Mouse (Mus musculus) MEL (cell line): Measurements from ENCODE around the gene Rfc5. TPM values are rescaled to one million over a fixed set of nuclear protein-coding genes. Genes with fewer than 3 reads are reported as not detected.
"Not testable (repeated sequence)": the region's sequence is repeated elsewhere in the genome, so short reads cannot be mapped to it uniquely, and the experiment has no call there.

Experiments
- DNase-seq: peaks from one replicate; pipeline ENCODE4 v3.0.0; 2011; ENCODE audit warnings: low read depth, low spot score
- H3K27ac ChIP-seq: 2 replicates; pipeline ENCODE4 v1.5.1; 2012; ENCODE audit warnings: low read depth, mild to moderate bottlenecking, control low read depth, low read length, moderate library complexity; ENCODE audit not compliant: control insufficient read depth
- H3K27me3 ChIP-seq, 2 experiments: fragments of 150-350 bp in 1 of 2; sonication (generic) in 1 of 2; 2 replicates each; pipeline ENCODE4 v1.6.1; 2012; ENCODE audit warnings: low read length in 2 of 2, mild to moderate bottlenecking in 2 of 2, improper control_type of control experiment in 1 of 2, moderate library complexity in 1 of 2; ENCODE audit not compliant: insufficient read depth in 2 of 2, control insufficient read depth in 1 of 2
- H3K36me3 ChIP-seq, 2 experiments: 2 replicates each; pipeline ENCODE4 v1.6.1; 2012 to 2014; ENCODE audit warnings: low read length in 2 of 2, improper control_type of control experiment in 1 of 2, inconsistent platforms in 1 of 2, mild to moderate bottlenecking in 1 of 2; ENCODE audit not compliant: insufficient read depth in 2 of 2, control insufficient read depth in 1 of 2
- H3K4me1 ChIP-seq, 2 experiments: fragments of 150-350 bp in 1 of 2; sonication (generic) in 1 of 2; 2 replicates each; pipeline ENCODE4 v1.6.1; 2012; ENCODE audit warnings: low read length in 2 of 2, improper control_type of control experiment in 1 of 2, mild to moderate bottlenecking in 1 of 2; ENCODE audit not compliant: insufficient read depth in 2 of 2, control insufficient read depth in 1 of 2
- H3K4me3 ChIP-seq, 2 experiments: fragments of 150-350 bp in 1 of 2; sonication (generic) in 1 of 2; 2 replicates each; pipeline ENCODE4 v1.5.1; 2012; ENCODE audit warnings: low read depth in 2 of 2, low read length in 2 of 2, mild to moderate bottlenecking in 2 of 2, moderate library complexity in 2 of 2, control low read depth in 1 of 2, improper control_type of control experiment in 1 of 2; ENCODE audit not compliant: control insufficient read depth in 1 of 2, insufficient read depth in 1 of 2
- H3K79me2 ChIP-seq: 2 replicates; pipeline ENCODE4 v1.6.1; 2012; ENCODE audit warnings: mild to moderate bottlenecking, low read length, moderate library complexity; ENCODE audit not compliant: control insufficient read depth, poor library complexity, insufficient read depth
- H3K9ac ChIP-seq: 2 replicates; pipeline ENCODE4 v1.6.1; 2012; ENCODE audit warnings: low read depth, mild to moderate bottlenecking, control low read depth, low read length, moderate library complexity; ENCODE audit not compliant: control insufficient read depth, poor library complexity, severe bottlenecking
- H3K9me3 ChIP-seq: fragments of 150-350 bp; sonication (generic); replicated peaks from 2 replicates; pipeline ENCODE4 v1.6.1; 2012; ENCODE audit warnings: mild to moderate bottlenecking, low read length, improper control_type of control experiment, moderate library complexity; ENCODE audit not compliant: insufficient read depth
- CTCF ChIP-seq, 3 experiments: IDR thresholded peaks in 2 of 3; conservative IDR thresholded peaks in 1 of 3; 2 replicates each; pipeline ENCODE4 v1.5.1; 2011 to 2012; ENCODE audit warnings: low read length in 3 of 3, low read depth in 2 of 3, mild to moderate bottlenecking in 2 of 3, improper control_type of control experiment in 1 of 3, inconsistent platforms in 1 of 3, mixed read lengths in 1 of 3, moderate library complexity in 1 of 3; ENCODE audit not compliant: control insufficient read depth in 1 of 3, insufficient read depth in 1 of 3, poor library complexity in 1 of 3, severe bottlenecking in 1 of 3
- ETS1 ChIP-seq: IDR thresholded peaks from 2 replicates; pipeline ENCODE4 v1.6.1; 2012; ENCODE audit warnings: low read depth, mild to moderate bottlenecking, inconsistent platforms, low read length, improper control_type of control experiment, moderate library complexity
- HCFC1 ChIP-seq: IDR thresholded peaks from 2 replicates; pipeline ENCODE4 v1.6.1; 2012; ENCODE audit warnings: low read depth, mild to moderate bottlenecking, inconsistent platforms, low read length, improper control_type of control experiment, moderate library complexity
- JUND ChIP-seq: IDR thresholded peaks from 2 replicates; pipeline ENCODE4 v1.6.1; 2011; ENCODE audit warnings: low read depth, mild to moderate bottlenecking, improper control_type of control experiment, low read length
- KAT2A ChIP-seq: conservative IDR thresholded peaks from 2 replicates; pipeline ENCODE4 v1.6.1; 2012; ENCODE audit warnings: low read depth, low read length, improper control_type of control experiment, inconsistent platforms
- MAFK ChIP-seq: IDR thresholded peaks from 2 replicates; pipeline ENCODE4 v1.6.1; 2011; ENCODE audit warnings: low read depth, mild to moderate bottlenecking, low read length, improper control_type of control experiment, borderline replicate concordance
- MAX ChIP-seq: IDR thresholded peaks from 2 replicates; pipeline ENCODE4 v1.6.1; 2011; ENCODE audit warnings: low read length, improper control_type of control experiment
- MYB ChIP-seq: IDR thresholded peaks from 2 replicates; pipeline ENCODE4 v1.6.1; 2011; ENCODE audit warnings: mild to moderate bottlenecking, low read depth, low read length, improper control_type of control experiment
- MYC ChIP-seq: IDR thresholded peaks from 2 replicates; pipeline ENCODE4 v1.6.1; 2011; ENCODE audit warnings: low read depth, mild to moderate bottlenecking, low read length, improper control_type of control experiment, moderate library complexity
- POLR2A ChIP-seq, 2 experiments: IDR thresholded peaks; 2 replicates each; pipeline ENCODE4 v1.6.1; 2011 to 2012; ENCODE audit warnings: low read length in 2 of 2, mild to moderate bottlenecking in 2 of 2, control low read depth in 1 of 2, improper control_type of control experiment in 1 of 2, low read depth in 1 of 2, moderate library complexity in 1 of 2; ENCODE audit not compliant: control insufficient read depth in 1 of 2, insufficient read depth in 1 of 2, poor library complexity in 1 of 2
- POLR2AphosphoS2 ChIP-seq: IDR thresholded peaks from 2 replicates; pipeline ENCODE4 v1.6.1; 2011; ENCODE audit warnings: low read length, improper control_type of control experiment
- RAD21 ChIP-seq: IDR thresholded peaks from 2 replicates; pipeline ENCODE4 v1.6.1; 2011; ENCODE audit warnings: mild to moderate bottlenecking, low read depth, low read length, improper control_type of control experiment
- RCOR1 ChIP-seq: IDR thresholded peaks from 2 replicates; pipeline ENCODE4 v1.6.1; 2012; ENCODE audit warnings: low read depth, mild to moderate bottlenecking, inconsistent platforms, low read length, improper control_type of control experiment
- ZNF384 ChIP-seq: IDR thresholded peaks from 2 replicates; pipeline ENCODE4 v1.6.1; 2012; ENCODE audit warnings: low read depth, mild to moderate bottlenecking, inconsistent platforms, low read length, improper control_type of control experiment
- polyA plus RNA-seq, 2 experiments: library from polyadenylated mRNA; stranded (reverse) in 1 of 2; unstranded in 1 of 2; fragments of >175 nt in 1 of 2; fragments of >200 nt in 1 of 2; gene quantifications; 2 replicates each; pipeline versions ENCODE4 v1.2.1 to v1.2.4; 2012; ENCODE audit warnings: low replicate concordance in 2 of 2, low read depth in 1 of 2; ENCODE audit not compliant: insufficient read length in 2 of 2, insufficient read depth in 1 of 2, missing spikeins in 1 of 2
- total RNA-seq: library from RNA; depleted of rRNA; stranded (reverse); fragments of 300-350 nt; gene quantifications from 2 replicates; pipeline ENCODE4 v1.2.3, GENCODE M21; 2012

The Rfc5 gene
- total and polyA plus RNA-seq, 3 experiments = 98.9 to 158 TPM; not detected in 1

DNA sequence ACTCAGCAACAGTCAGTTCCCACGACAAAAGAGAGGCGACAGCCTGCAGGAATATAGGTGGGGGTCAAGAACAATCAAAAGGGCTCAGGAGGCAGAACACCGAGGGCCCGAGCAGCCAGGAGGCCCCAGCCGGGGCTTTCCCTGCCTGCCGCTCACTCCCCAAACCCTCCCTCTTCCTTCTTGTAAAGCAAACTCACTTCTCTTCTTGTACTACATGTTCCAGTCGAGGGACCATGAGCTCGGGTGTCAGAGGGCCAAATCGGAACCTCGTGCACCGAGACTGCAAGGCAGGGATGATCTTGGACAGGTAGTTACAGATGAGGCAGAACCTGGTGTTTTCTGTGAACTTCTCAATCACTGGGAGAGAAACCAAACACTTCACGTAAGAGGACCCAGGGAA lies 5.6 kb downstream of the Rfc5 start:
- peaks cover 5 to 14% of the 10 kb centered on the region in 2 experiments for H3K36me3 ChIP-seq
- TF ChIP-seq KAT2A (no peak), JUND (no peak), MYB (no peak), MAX (no peak), POLR2AphosphoS2 (no peak), POLR2A (IDR thresholded peaks at IDR 0.05; ENCODE audit: control insufficient read depth in 1 of 2, insufficient read depth in 1 of 2, low read depth in 1 of 2, low read length in 2 of 2, poor library complexity in 1 of 2) (no peak), MAFK (no peak), CTCF (IDR thresholded peaks at IDR 0.05 in 2 of 3, conservative IDR thresholded peaks at IDR 0.05 in 1 of 3; ENCODE audit: control insufficient read depth in 1 of 3, insufficient read depth in 1 of 3, low read depth in 2 of 3, low read length in 3 of 3, poor library complexity in 1 of 3, severe bottlenecking in 1 of 3) (no peak), MYC (no peak)
- DNase-seq = no peak

GRCm38 (mm10) chr5:117381785-117382184 lies 7.1 kb downstream of the Rfc5 start:
- Histone ChIP-seq H3K9ac (no peak overlapping the region), H3K27me3 (no peaks in the 10 kb centered on the region), H3K27ac (no peak overlapping the region), H3K9me3 (no peaks in the 10 kb centered on the region), H3K4me3 (no peak overlapping the region), H3K4me1 (peaks cover 0 to 2% of the 10 kb centered on the region in 2 experiments; a peak in 3 of 4 replicates), H3K36me3 (peaks cover 3 to 5% of the 10 kb centered on the region in 2 experiments)
- DNase-seq = no peak
- TF ChIP-seq POLR2AphosphoS2 (peak; percentile 24; the same call in 1 of the 2 replicates), JUND (no peak)
- TF ChIP-seq, all 39 proteins: peak for 1
- peaks cover under 1% of the 10 kb centered on the region; the same call in 1 of the 2 replicates for H3K79me2 ChIP-seq

More for the DNA sequence above, 5.6 kb downstream of the Rfc5 start:
- Histone ChIP-seq H3K27me3 (no peaks in the 10 kb centered on the region), H3K27ac (no peak overlapping the region), H3K79me2 (peaks cover 13% of the 10 kb centered on the region), H3K4me1 (peaks cover 5 to 10% of the 10 kb centered on the region in 2 experiments), H3K9me3 (no peaks in the 10 kb centered on the region), H3K9ac (no peak overlapping the region), H3K4me3 (no peak overlapping the region)

GRCm38 (mm10) chr5:117380199-117380598 lies 8.6 kb downstream of the Rfc5 start:
- TF ChIP-seq HCFC1 (no peak), ZNF384 (no peak), RCOR1 (no peak), ETS1 (no peak), RAD21 (no peak)
- Histone ChIP-seq H3K27me3 (no peaks in the 10 kb centered on the region), H3K27ac (no peak overlapping the region), H3K4me1 (no peaks in the 10 kb centered on the region), H3K9me3 (no peaks in the 10 kb centered on the region), H3K9ac (no peak overlapping the region), H3K36me3 (peaks cover 0 to 5% of the 10 kb centered on the region in 2 experiments; a peak in 2 of 4 replicates), H3K79me2 (peaks cover 1% of the 10 kb centered on the region; the same call in 1 of the 2 replicates), H3K4me3 (no peak overlapping the region)
- no peak for DNase-seq

DNA sequence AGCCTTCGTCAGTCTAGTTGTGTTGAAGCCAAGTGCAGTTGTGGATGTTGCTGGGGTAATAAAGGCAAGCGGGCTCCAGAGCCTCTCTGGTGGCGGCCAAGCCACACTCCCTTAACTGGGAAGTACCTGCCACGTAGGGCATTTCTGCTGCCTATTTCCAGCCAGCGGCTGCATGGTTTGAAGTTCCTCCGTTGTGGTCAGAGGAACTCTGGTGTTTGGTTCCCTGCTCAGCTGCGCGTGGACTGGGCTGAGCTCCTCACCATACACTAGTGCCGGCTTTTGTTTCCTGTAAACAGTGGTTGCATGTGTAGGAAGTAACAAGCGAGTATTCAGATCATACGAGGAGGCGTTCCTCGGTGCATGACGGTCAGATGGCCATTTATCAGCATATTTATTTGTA lies 11.1 kb downstream of the Rfc5 start:
- H3K4me1 ChIP-seq, H3K27me3 ChIP-seq, H3K9me3 ChIP-seq, H3K4me3 ChIP-seq, H3K36me3 ChIP-seq, H3K9ac ChIP-seq, H3K79me2 ChIP-seq, H3K27ac ChIP-seq, DNase-seq: not testable (repeated sequence)
